Mouse (Mus musculus) gastrocnemius, postnatal 25 days (tissue): Measurements from ENCODE around the gene Mipol1. TPM values are rescaled to one million over a fixed set of nuclear protein-coding genes. Genes with fewer than 3 reads are reported as not detected.

ENCODE experiments used
- DNase-seq: peaks from one replicate; pipeline ENCODE4 v3.0.0; 2022
- total RNA-seq, 2 experiments: library from RNA; stranded (reverse); gene quantifications; 1 replicate in 1 of 2; 2 replicates in 1 of 2; pipeline ENCODE4 v1.2.3; 2021

Mipol1 gene
- total RNA-seq, 2 experiments from 2014 or later = 2.1 to 3.1 TPM

- DNase-seq = no peak
Observed at GRCm38 (mm10) chr12:57528335-57528734, 298.1 kb downstream of the Mipol1 start.

- no peak for DNase-seq
Observed at GRCm38 (mm10) chr12:57530474-57530873, 300.2 kb downstream of the Mipol1 start.

GRCm38 (mm10) chr12:57534517-57534878, 304.3 kb downstream of the Mipol1 start:
- no peak for DNase-seq

DNA sequence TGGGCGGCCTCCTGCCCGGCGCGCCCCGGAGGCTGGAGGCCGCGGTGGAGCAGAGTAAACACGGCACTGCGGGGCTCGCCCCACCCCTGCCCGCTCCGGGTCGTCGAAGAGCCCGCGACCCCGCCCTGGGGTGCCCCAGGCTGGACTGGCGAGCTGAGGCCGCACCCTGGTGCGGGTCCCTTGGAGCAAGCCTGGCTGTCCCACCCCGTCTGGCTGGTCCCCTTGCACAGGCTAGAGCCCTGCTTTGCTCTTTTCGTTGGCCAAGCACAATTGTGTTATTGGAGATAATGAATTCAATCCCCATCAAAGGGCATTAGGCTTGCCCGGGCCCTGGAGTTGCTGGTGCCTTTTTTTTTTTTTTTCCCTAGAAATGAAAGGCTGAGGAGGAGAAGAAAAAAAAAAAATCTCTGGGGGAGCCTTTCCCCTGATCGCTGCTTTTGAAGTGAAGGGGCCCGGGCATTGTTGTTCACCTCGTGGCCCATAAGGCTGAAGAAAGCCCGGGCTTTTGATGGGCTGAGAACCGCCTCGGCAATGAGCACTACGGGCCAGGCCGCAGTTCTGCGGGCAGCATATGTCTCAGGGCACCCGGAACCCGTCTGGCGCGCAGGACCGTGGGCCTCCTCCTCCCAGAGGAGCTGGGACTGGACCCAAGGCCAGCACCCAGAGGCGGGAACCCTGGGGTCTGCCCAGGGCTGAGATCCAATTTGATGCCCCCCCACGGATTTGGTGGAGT, 304.8 kb downstream of the Mipol1 start:
- no peak for DNase-seq

- no peak for DNase-seq
Observed at GRCm38 (mm10) chr12:57536056-57536908, 306.1 kb downstream of the Mipol1 start.

DNA sequence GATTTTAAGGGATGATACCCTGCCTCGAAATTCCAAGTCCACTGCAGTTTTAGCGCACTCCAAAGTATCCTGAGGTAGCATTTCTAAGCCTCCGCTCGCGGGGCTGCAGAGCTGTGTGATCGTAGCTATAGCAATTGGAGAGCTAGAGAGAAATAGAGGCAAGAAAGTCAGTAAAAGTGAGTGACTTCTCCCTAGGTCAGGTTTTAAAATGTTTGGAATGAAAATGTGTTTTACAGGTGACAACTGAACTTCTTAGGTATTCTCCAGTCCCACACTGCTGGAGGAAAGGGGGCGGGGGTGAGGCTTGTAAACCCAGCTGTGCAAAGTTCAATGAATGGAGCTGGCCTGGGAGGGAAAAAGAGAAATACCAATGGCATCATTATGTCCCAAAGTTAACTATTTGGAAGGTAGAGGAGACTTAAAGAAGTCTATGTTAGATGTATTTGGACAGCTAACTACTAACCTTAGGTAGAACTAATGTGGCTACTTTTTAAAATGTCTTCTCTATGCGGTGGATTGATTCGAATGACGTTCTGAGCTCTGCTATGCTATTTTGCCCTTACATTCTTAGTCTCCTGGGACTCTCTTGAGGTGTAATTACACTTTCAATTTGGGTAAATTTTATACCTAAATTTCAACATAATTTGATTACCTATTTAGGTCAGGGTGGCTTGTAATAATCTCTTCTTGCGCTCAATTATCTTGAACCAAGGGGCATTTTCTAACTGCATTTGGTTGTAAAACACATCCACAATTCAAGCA, 306.9 kb downstream of the Mipol1 start:
- no peak for DNase-seq

GRCm38 (mm10) chr12:57537791-57538587, 307.8 kb downstream of the Mipol1 start:
- DNase-seq = no peak

GRCm38 (mm10) chr12:57538588-57539550, 308.6 kb downstream of the Mipol1 start:
- no peak for DNase-seq

GRCm38 (mm10) chr12:57539551-57539985, 309.3 kb downstream of the Mipol1 start:
- no peak for DNase-seq

GRCm38 (mm10) chr12:57541118-57541517, 310.9 kb downstream of the Mipol1 start:
- DNase-seq = no peak

- no peak for DNase-seq
Observed at GRCm38 (mm10) chr12:57541931-57542745, 311.9 kb downstream of the Mipol1 start.

- DNase-seq = no peak
Observed at GRCm38 (mm10) chr12:57542746-57543626, 312.8 kb downstream of the Mipol1 start.

DNA sequence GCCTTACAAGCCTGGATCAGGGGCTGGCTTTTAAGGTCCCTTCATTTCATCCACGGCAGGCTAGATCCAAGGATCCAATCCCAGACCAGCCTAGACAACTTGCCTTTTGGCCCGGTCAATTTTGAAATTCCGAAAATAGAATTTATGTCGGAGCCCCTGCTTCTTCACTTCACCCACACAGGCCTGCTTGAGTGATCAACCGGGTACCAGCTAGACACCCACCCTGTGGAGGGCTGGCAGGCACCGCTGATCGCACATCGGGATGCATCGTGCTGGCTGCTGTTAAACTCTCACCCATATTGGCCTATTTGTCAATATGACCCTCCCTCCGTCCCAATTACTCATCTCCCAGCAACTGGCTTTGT, 313.4 kb downstream of the Mipol1 start:
- no peak for DNase-seq

DNA sequence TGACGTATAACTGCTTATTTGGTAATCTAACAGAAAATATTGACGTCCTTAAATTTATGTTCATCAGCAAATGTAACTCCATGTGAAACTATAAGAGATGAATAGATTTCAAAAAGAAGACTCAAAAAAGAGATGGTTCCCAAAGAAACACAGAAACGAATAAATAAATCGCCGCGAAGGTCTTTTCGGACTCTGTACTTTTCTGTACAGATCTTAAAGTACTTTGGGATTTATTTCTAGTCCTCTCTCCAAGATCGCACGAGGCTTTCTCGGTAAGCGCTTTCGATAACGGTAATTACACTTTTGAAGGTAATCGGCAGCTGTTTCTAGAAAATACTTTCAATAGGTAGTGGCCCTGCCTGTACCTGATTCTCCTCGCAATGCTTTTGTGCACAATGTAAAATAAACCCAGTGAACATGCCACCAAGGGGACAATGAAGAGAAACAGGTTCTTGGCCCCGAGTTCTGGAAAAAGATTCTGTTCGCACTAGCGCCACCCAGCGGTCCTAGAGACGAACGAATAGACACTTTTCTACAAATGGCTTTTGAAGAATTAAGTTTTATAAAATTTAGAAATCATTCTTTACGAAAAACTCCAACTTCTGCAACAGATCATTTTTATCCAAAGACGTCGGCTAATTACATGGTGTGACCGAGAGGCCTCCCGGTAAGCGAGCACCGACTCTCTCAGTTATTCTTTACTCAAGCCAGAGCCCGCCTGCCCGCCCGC, 314.6 kb downstream of the Mipol1 start:
- no peak for DNase-seq

- DNase-seq = no peak
Observed at GRCm38 (mm10) chr12:57545371-57546241, 315.4 kb downstream of the Mipol1 start.
